Mouse (Mus musculus) ES-E14 (cell line): ENCODE measurements around the gene Hadhb. TPM values are rescaled to one million over a fixed set of nuclear protein-coding genes. Genes with fewer than 3 reads are reported as not detected.

ENCODE experiments used
- DNase-seq: peaks from one replicate; pipeline ENCODE4 v3.0.0-alpha.2; 2013; ENCODE audit warnings: low read depth, low spot score
- H3K27ac ChIP-seq: 2 replicates; pipeline ENCODE4 v1.5.1; 2012; ENCODE audit warnings: low read depth, mild to moderate bottlenecking, low read length, moderate library complexity, mixed read lengths; ENCODE audit not compliant: poor library complexity, insufficient read depth, severe bottlenecking
- H3K36me3 ChIP-seq: 2 replicates; pipeline ENCODE4 v1.6.1; 2012; ENCODE audit warnings: mild to moderate bottlenecking, low read length, moderate library complexity, mixed read lengths; ENCODE audit not compliant: control insufficient read depth, poor library complexity, insufficient read depth, severe bottlenecking
- H3K4me1 ChIP-seq, 2 experiments: fragments of 150-350 bp in 1 of 2; sonication (generic) in 1 of 2; 2 replicates each; pipeline ENCODE4 v1.6.1; 2012; ENCODE audit warnings: low read length in 2 of 2, mild to moderate bottlenecking in 1 of 2, mixed read lengths in 1 of 2; ENCODE audit not compliant: control insufficient read depth in 2 of 2, insufficient read depth in 2 of 2, poor library complexity in 1 of 2
- H3K4me3 ChIP-seq, 2 experiments: fragments of 150-350 bp in 1 of 2; sonication (generic) in 1 of 2; 2 replicates each; pipeline ENCODE4 v1.5.1; 2012; ENCODE audit warnings: low read length in 2 of 2, low read depth in 1 of 2, mild to moderate bottlenecking in 1 of 2, mixed read lengths in 1 of 2; ENCODE audit not compliant: insufficient read depth in 1 of 2, poor library complexity in 1 of 2, severe bottlenecking in 1 of 2
- H3K9ac ChIP-seq: 2 replicates; pipeline ENCODE4 v1.6.1; 2012; ENCODE audit warnings: low read depth, mild to moderate bottlenecking, low read length, mixed read lengths; ENCODE audit not compliant: poor library complexity, insufficient read depth, severe bottlenecking
- H3K9me3 ChIP-seq: fragments of 150-350 bp; sonication (generic); 2 replicates; pipeline ENCODE4 v1.6.1; 2012; ENCODE audit warnings: low read depth, mild to moderate bottlenecking, low read length; ENCODE audit not compliant: control insufficient read depth, insufficient read depth
- CHD2 ChIP-seq: IDR thresholded peaks from 2 replicates; pipeline ENCODE4 v1.6.1; 2014; ENCODE audit warnings: mild to moderate bottlenecking, low read depth, low read length, inconsistent platforms
- HCFC1 ChIP-seq: IDR thresholded peaks from 2 replicates; pipeline ENCODE4 v1.6.1; 2012; ENCODE audit warnings: low read length, inconsistent platforms, borderline replicate concordance; ENCODE audit not compliant: insufficient read depth
- MAFK ChIP-seq: IDR thresholded peaks from 2 replicates; pipeline ENCODE4 v1.6.1; 2014; ENCODE audit warnings: mild to moderate bottlenecking, low read depth, low read length, inconsistent platforms; ENCODE audit not compliant: insufficient read depth
- ZC3H11A ChIP-seq: IDR thresholded peaks from 2 replicates; pipeline ENCODE4 v1.6.1; 2012; ENCODE audit warnings: low read depth, mild to moderate bottlenecking, inconsistent platforms, low read length, borderline replicate concordance
- ZNF384 ChIP-seq: IDR thresholded peaks from 2 replicates; pipeline ENCODE4 v1.6.1; 2012; ENCODE audit warnings: low read depth, low read length, inconsistent platforms
- in situ Hi-C, 2 experiments: fragments of 600-800 bp; cut with MboI; formaldehyde crosslinking; loops; one replicate each; pipeline ENCODE4 v1.15.1; 2025; ENCODE audit warnings: low sequenced_read_pairs in 2 of 2, inconsistent platforms in 1 of 2; ENCODE audit not compliant: unreplicated experiment in 2 of 2
- total RNA-seq: library from RNA; depleted of rRNA; stranded (reverse); fragments of 300-350 nt; gene quantifications from 2 replicates; pipeline ENCODE4 v1.2.3, GENCODE M21; 2012

Hadhb gene
- total RNA-seq, 1 experiment: 110 TPM

DNA sequence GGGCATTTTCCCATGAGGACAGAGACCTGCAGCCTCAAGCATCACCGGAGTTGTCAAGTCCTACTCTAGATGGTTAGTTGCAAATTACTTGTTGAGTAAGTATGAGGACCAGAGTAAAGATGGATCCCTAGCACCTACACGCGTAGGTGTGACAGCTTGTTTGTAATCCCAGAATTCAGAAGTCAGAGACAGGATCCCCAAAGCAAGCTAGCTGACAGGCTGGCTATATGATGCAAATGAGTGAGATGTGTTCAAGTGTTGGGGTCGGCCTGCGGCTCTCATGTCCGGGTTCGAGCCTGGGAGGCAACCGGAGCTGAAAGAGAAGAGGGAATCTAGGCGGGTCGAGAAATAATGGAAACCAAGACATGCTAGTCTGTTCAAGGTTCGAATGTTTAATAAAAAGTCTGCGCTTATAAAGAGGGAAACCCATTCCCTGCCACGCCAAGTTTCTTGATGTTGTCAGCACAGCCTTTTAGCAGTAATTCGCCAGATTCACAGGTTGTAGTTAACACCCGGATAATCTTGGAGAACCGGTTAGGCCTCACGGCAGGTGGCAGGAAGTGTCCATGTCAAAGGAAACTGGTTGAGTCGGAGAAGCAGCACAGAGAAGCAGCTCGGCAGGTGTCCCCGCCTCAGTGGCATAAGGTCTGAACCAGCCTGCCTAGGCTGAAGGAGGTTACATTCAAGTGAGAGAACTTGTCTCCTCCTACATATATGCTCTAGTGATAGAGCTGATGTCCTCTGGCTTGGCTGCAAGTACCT lies 18.1 kb downstream of the Hadhb start:
- H3K27ac ChIP-seq: peak overlapping the region; percentile 81; the same call in 1 of the 2 replicates

GRCm38 (mm10) chr5:30175811-30176210 lies 20.8 kb downstream of the Hadhb start:
- Histone ChIP-seq H3K9ac (no peak overlapping the region), H3K36me3 (peaks cover 4% of the 10 kb centered on the region)
- TF ChIP-seq MAFK (no peak), ZC3H11A (no peak), HCFC1 (no peak), CHD2 (no peak), ZNF384 (no peak)

More for the DNA sequence above, 18.1 kb downstream of the Hadhb start:
- in situ Hi-C loops: no loop called here
- H3K36me3 ChIP-seq: peaks cover 2% of the 10 kb centered on the region
- H3K9me3 ChIP-seq: no peaks in the 10 kb centered on the region
- peaks cover 5 to 9% of the 10 kb centered on the region in 2 experiments; a peak in 3 of 4 replicates for H3K4me1 ChIP-seq
- H3K9ac ChIP-seq: no peak overlapping the region
- peak; percentile 24 for DNase-seq
- TF ChIP-seq MAFK: no peak
- no peak for TF ChIP-seq HCFC1
- TF ChIP-seq ZNF384: no peak
- TF ChIP-seq CHD2: no peak
- 0 out of 4 replicates have a peak overlapping the region, but pooled peaks of 1 of the 2 experiments have one; percentile 1 for H3K4me3 ChIP-seq

DNA sequence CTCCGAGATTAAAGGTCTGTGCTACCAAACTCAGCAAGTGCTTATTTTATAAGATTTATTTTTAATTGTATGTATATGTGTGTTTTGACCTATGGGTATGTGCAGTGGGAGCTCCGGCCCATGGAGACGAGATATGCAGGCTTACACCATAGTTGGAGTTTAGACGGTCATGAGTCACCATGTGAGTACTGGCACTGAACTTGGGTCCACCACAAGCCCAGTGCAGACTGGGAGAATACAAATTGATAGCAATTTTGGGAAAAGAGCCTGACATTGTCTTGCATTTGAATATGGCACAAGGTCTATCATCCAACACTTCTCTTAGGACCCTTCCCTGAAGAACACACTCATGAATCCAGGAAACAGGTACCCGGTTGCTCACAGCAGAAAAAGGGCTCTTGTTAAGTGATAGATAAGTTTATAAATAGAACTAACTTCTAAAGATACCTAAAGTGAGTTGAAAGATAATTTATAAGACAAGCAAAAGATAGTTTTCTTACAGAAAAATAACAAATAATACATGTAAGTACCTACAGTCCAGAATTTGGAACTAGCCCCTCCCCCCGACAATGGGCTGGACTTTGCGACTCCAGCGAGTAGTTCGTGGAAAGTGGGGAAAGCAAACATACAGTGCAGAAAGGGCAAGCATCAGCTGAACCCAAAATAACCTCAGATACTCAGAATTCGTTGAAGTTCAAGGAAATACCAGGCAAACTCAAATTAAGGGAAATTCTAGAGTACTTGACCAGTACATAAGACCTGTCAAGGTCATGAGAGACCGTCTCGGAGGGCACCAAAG lies 32.8 kb downstream of the Hadhb start:
- peaks cover 6% of the 10 kb centered on the region for H3K36me3 ChIP-seq
- H3K27ac ChIP-seq: no peak overlapping the region
- no peak for DNase-seq
- TF ChIP-seq CHD2 (no peak), MAFK (no peak), ZNF384 (no peak), ZC3H11A (no peak), HCFC1 (no peak)
- no peaks in the 10 kb centered on the region for H3K4me1 ChIP-seq
- H3K9ac ChIP-seq: no peak overlapping the region
- no peak overlapping the region for H3K4me3 ChIP-seq
- H3K9me3 ChIP-seq: no peaks in the 10 kb centered on the region
- in situ Hi-C loops: no loop called here

More at GRCm38 (mm10) chr5:30175811-30176210, 20.8 kb downstream of the Hadhb start:
- no peak overlapping the region for H3K4me3 ChIP-seq
- no peaks in the 10 kb centered on the region for H3K9me3 ChIP-seq
- peaks cover 5 to 9% of the 10 kb centered on the region in 2 experiments; a peak in 3 of 4 replicates for H3K4me1 ChIP-seq
- DNase-seq: no peak
- H3K27ac ChIP-seq: no peak overlapping the region
- in situ Hi-C loops: no loop called here

- DNase-seq: no peak
These were observed 37.4 kb downstream of the Hadhb start for GRCm38 (mm10) chr5:30192452-30192851.

More at GRCm38 (mm10) chr5:30192452-30192851, 37.4 kb downstream of the Hadhb start:
- H3K36me3 ChIP-seq: no peaks in the 10 kb centered on the region
- H3K4me3 ChIP-seq: no peak overlapping the region
- in situ Hi-C loops: no loop called here
- no peaks in the 10 kb centered on the region for H3K9me3 ChIP-seq
- H3K9ac ChIP-seq: no peak overlapping the region
- TF ChIP-seq HCFC1: no peak
- no peak for TF ChIP-seq ZC3H11A
- no peak for TF ChIP-seq CHD2
- TF ChIP-seq MAFK: no peak
- TF ChIP-seq ZNF384: no peak
- peaks cover 0 to 1% of the 10 kb centered on the region in 2 experiments; a peak in 1 of 4 replicates for H3K4me1 ChIP-seq
- H3K27ac ChIP-seq: no peak overlapping the region
